Mouse (Mus musculus) spleen, adult 2 months (tissue): Measurements from ENCODE around the gene Nkd2. TPM values are rescaled to one million over a fixed set of nuclear protein-coding genes. Genes with fewer than 3 reads are reported as not detected.
A peak's percentile ranks its signal among the peaks of the same experiment; 100 is the strongest.

Experiments used
- DNase-seq, 2 experiments: peaks; one replicate each; pipeline versions ENCODE4 v3.0.0 to v3.0.0-alpha.2; 2012 to 2021; ENCODE audit warnings: low spot score in 2 of 2, low read depth in 1 of 2
- H3K27ac ChIP-seq: fragments of 200-500 bp; 2 replicates; pipeline ENCODE4 v1.5.1; 2012; ENCODE audit warnings: low read length, inconsistent platforms; ENCODE audit not compliant: insufficient read depth
- H3K27me3 ChIP-seq: fragments of 200-500 bp; 2 replicates; pipeline ENCODE4 v1.6.1; 2012; ENCODE audit warnings: mild to moderate bottlenecking, moderate library complexity, low read length, inconsistent platforms; ENCODE audit not compliant: control insufficient read depth, insufficient read depth
- H3K36me3 ChIP-seq: fragments of 200-500 bp; 2 replicates; pipeline ENCODE4 v1.6.1; 2012; ENCODE audit warnings: mild to moderate bottlenecking, low read length, inconsistent platforms; ENCODE audit not compliant: control insufficient read depth, insufficient read depth
- H3K4me1 ChIP-seq: fragments of 200-500 bp; 2 replicates; pipeline ENCODE4 v1.6.1; 2011; ENCODE audit warnings: inconsistent platforms; ENCODE audit not compliant: control insufficient read depth, insufficient read depth, insufficient read length
- H3K4me3 ChIP-seq: fragments of 200-500 bp; 2 replicates; pipeline ENCODE4 v1.5.1; 2011; ENCODE audit warnings: mild to moderate bottlenecking, inconsistent platforms; ENCODE audit not compliant: insufficient read depth, insufficient read length; ENCODE audit errors: extremely low read depth
- CTCF ChIP-seq: fragments of 200-500 bp; IDR thresholded peaks from 2 replicates; pipeline ENCODE4 v1.5.1; 2011; ENCODE audit warnings: mild to moderate bottlenecking, inconsistent platforms; ENCODE audit not compliant: insufficient read depth, insufficient read length, insufficient replicate concordance; ENCODE audit errors: extremely low read depth
- POLR2A ChIP-seq: fragments of 200-500 bp; IDR thresholded peaks from 2 replicates; pipeline ENCODE4 v1.6.1; 2011; ENCODE audit warnings: low read depth, low read length, inconsistent platforms
- WGBS: fragments of 180-500 bp; shearing (Covaris S2); methylation state at CpG from one replicate; pipeline ENCODE4 v1.1.7; 2018; 5-methylcytosine and 5-hydroxymethylcytosine counted together
- polyA plus RNA-seq: library from polyadenylated mRNA; depleted of rRNA; stranded (reverse); fragments of >200 nt; gene quantifications from 2 replicates; pipeline ENCODE4 v1.2.3, GENCODE M21; 2012

The Nkd2 gene
- polyA plus RNA-seq, 1 experiment: 2.2 TPM

- Histone ChIP-seq H3K4me1 (no peaks in the 10 kb centered on the region), H3K36me3 (0 out of 2 replicates have a peak, but pooled peaks cover 2% of the 10 kb centered on the region), H3K27ac (no peak overlapping the region), H3K4me3 (no peak overlapping the region), H3K27me3 (no peaks in the 10 kb centered on the region)
- 67% methylated on average over 3 of the region's 3 CpGs for WGBS
- TF ChIP-seq CTCF (no peak), POLR2A (no peak)
- no peak for DNase-seq
Observed at GRCm38 (mm10) chr13:73818921-73819320, 28.5 kb downstream of the Nkd2 start.

- no peak for DNase-seq
- Histone ChIP-seq H3K4me3 (no peak overlapping the region), H3K36me3 (peaks cover 2% of the 10 kb centered on the region; the same call in 1 of the 2 replicates), H3K4me1 (no peaks in the 10 kb centered on the region), H3K27ac (no peak overlapping the region), H3K27me3 (no peaks in the 10 kb centered on the region)
- WGBS: 88% methylated on average over 6 of the region's 6 CpGs
- TF ChIP-seq CTCF (no peak), POLR2A (no peak)
Observed at GRCm38 (mm10) chr13:73816338-73816737, 31.1 kb downstream of the Nkd2 start.

- Histone ChIP-seq H3K4me1 (no peaks in the 10 kb centered on the region), H3K27me3 (no peaks in the 10 kb centered on the region), H3K36me3 (peaks cover 4% of the 10 kb centered on the region), H3K4me3 (no peak overlapping the region), H3K27ac (no peak overlapping the region)
- no peak for DNase-seq
- 94% methylated on average over 7 of the region's 7 CpGs for WGBS
- TF ChIP-seq POLR2A (no peak), CTCF (no peak)
Observed at GRCm38 (mm10) chr13:73814181-73814580, 33.2 kb downstream of the Nkd2 start.

- no peak overlapping the region for H3K27ac ChIP-seq
- H3K36me3 ChIP-seq: peaks cover 4% of the 10 kb centered on the region
- no peaks in the 10 kb centered on the region for H3K27me3 ChIP-seq
- no peak for DNase-seq
- TF ChIP-seq POLR2A (no peak), CTCF (no peak)
- WGBS: 89% methylated on average over 3 of the region's 3 CpGs
- no peak overlapping the region for H3K4me3 ChIP-seq
- H3K4me1 ChIP-seq: no peaks in the 10 kb centered on the region
Observed at GRCm38 (mm10) chr13:73812936-73813335, 34.5 kb downstream of the Nkd2 start.

DNA sequence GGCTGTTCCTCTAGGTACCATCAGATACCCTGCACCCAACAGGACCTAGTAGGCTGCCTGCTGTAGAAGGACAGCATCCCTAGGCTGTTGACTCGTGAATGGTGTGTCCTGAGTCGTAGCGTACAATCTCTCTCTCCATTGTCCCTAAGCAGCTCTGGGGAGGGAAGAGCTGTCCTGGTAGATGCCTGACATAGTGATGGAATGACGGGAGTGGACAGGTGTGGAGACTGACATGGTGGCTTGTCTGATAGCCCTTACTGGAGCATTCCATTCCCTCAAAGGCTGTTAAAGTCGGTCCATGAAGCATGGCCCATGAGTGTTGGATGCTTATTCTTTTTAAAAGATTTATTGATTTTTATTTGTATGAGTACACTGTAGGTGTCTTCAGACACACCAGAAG, 42.5 kb downstream of the Nkd2 start:
- TF ChIP-seq CTCF (no peak), POLR2A (no peak)
- Histone ChIP-seq H3K36me3 (peaks cover 2% of the 10 kb centered on the region), H3K4me1 (no peaks in the 10 kb centered on the region), H3K27ac (no peak overlapping the region), H3K27me3 (no peaks in the 10 kb centered on the region), H3K4me3 (no peak overlapping the region)
- WGBS: 96% methylated on average over 5 of the region's 5 CpGs
- DNase-seq: no peak

GRCm38 (mm10) chr13:73803450-73804178, 43.8 kb downstream of the Nkd2 start:
- Histone ChIP-seq H3K36me3 (peaks cover 4% of the 10 kb centered on the region; the same call in 1 of the 2 replicates), H3K4me3 (no peak overlapping the region), H3K27ac (peak overlapping the region; percentile 39), H3K27me3 (no peaks in the 10 kb centered on the region), H3K4me1 (no peaks in the 10 kb centered on the region)
- DNase-seq: peak in 1 of 2 experiments; percentile 20
- TF ChIP-seq POLR2A (no peak), CTCF (no peak)
- 35% methylated on average over 8 of the region's 8 CpGs for WGBS

GRCm38 (mm10) chr13:73799110-73799509, 48.3 kb downstream of the Nkd2 start:
- TF ChIP-seq POLR2A (no peak), CTCF (no peak)
- Histone ChIP-seq H3K27ac (no peak overlapping the region), H3K4me3 (no peak overlapping the region), H3K4me1 (no peaks in the 10 kb centered on the region), H3K27me3 (no peaks in the 10 kb centered on the region), H3K36me3 (peaks cover 11% of the 10 kb centered on the region)
- WGBS: 91% methylated on average over 5 of the region's 5 CpGs
- DNase-seq: no peak
